Mouse (Mus musculus) limb, embryonic 14.5 days (tissue): Measurements from ENCODE around the gene Rufy2. TPM values are rescaled to one million over a fixed set of nuclear protein-coding genes. Genes with fewer than 3 reads are reported as not detected.

Experiments used
- ATAC-seq: fragments of 200-750 bp; cut with Nextera tagmentation; 2 replicates; pipeline ENCODE4 v1.8.0; 2017; ENCODE audit warnings: low read depth, moderate number of reproducible peaks, moderate TSS enrichment; ENCODE audit not compliant: low FRiP score
- DNase-seq: peaks from one replicate; pipeline ENCODE4 v3.0.0-alpha.2; 2015; ENCODE audit warnings: low spot score
- H3K27ac ChIP-seq: fragments of 300-500 bp; sonication (generic); replicated peaks from 2 replicates; pipeline ENCODE4 v1.5.1; 2014; ENCODE audit warnings: low read depth, mild to moderate bottlenecking, low read length, moderate library complexity, mixed read lengths
- H3K27me3 ChIP-seq: fragments of 300-500 bp; sonication (generic); 2 replicates; pipeline ENCODE4 v1.6.1; 2014; ENCODE audit warnings: low read length, mixed read lengths; ENCODE audit not compliant: control insufficient read depth, insufficient read depth
- H3K36me3 ChIP-seq: fragments of 300-500 bp; sonication (generic); 2 replicates; pipeline ENCODE4 v1.6.1; 2014; ENCODE audit warnings: mild to moderate bottlenecking, low read length, moderate library complexity, mixed read lengths; ENCODE audit not compliant: control insufficient read depth, insufficient read depth
- H3K4me1 ChIP-seq: fragments of 300-500 bp; sonication (generic); 2 replicates; pipeline ENCODE4 v1.6.1; 2014; ENCODE audit warnings: antibody characterized with exemption, low read length, mixed read lengths; ENCODE audit not compliant: control insufficient read depth, insufficient read depth
- H3K4me2 ChIP-seq: fragments of 300-500 bp; sonication (generic); replicated peaks from 2 replicates; pipeline ENCODE4 v1.6.1; 2014; ENCODE audit warnings: low read depth, mild to moderate bottlenecking, low read length, moderate library complexity; ENCODE audit not compliant: severe bottlenecking
- H3K4me3 ChIP-seq: fragments of 300-500 bp; sonication (generic); replicated peaks from 2 replicates; pipeline ENCODE4 v1.5.1; 2014; ENCODE audit warnings: low read length
- H3K9ac ChIP-seq: fragments of 300-500 bp; sonication (generic); 2 replicates; pipeline ENCODE4 v1.6.1; 2014; ENCODE audit warnings: mild to moderate bottlenecking, low read depth, low read length, moderate library complexity; ENCODE audit not compliant: severe bottlenecking
- H3K9me3 ChIP-seq: fragments of 300-500 bp; sonication (generic); 2 replicates; pipeline ENCODE4 v1.6.1; 2016; ENCODE audit warnings: low read length; ENCODE audit not compliant: control insufficient read depth
- POLR2A ChIP-seq: fragments of 200-500 bp; IDR thresholded peaks from 2 replicates; pipeline ENCODE4 v1.8.0; 2012; ENCODE audit warnings: inconsistent platforms, mild to moderate bottlenecking, moderate library complexity, borderline replicate concordance; ENCODE audit not compliant: insufficient read depth, insufficient read length; ENCODE audit errors: extremely low read depth
- WGBS: fragments of 180-500 bp; shearing (Covaris S2); extraction: QIAGEN DNeasy Blood & Tissue Kit; methylation state at CpG from one replicate; pipeline ENCODE4 v1.1.7; 2014; 5-methylcytosine and 5-hydroxymethylcytosine counted together
- polyA plus RNA-seq, 2 experiments: library from polyadenylated mRNA; depleted of rRNA in 1 of 2; stranded (reverse) in 1 of 2; unstranded in 1 of 2; fragments of >200 nt; fragmentation: Nextera tagmentation in 1 of 2; extraction: Ambion mirVana in 1 of 2; gene quantifications; 2 replicates each; pipeline versions ENCODE4 v1.2.1 to v1.2.3; 2012 to 2014

Gene Rufy2
- polyA plus RNA-seq, 2 experiments = 17.6 to 25.9 TPM

GRCm38 (mm10) chr10:63027376-63028161 is 47.5 kb downstream of the Rufy2 start:
- WGBS = 92% methylated on average over 10 of the region's 10 CpGs
- Histone ChIP-seq H3K27me3 (no peaks in the 10 kb centered on the region), H3K9me3 (no peaks in the 10 kb centered on the region), H3K4me1 (peaks cover 11% of the 10 kb centered on the region), H3K36me3 (no peaks in the 10 kb centered on the region), H3K27ac (no peak overlapping the region), H3K4me3 (no peak overlapping the region), H3K4me2 (no peak overlapping the region), H3K9ac (no peak overlapping the region)
- no peak for TF ChIP-seq POLR2A
- DNase-seq (no peak), ATAC-seq (no peak)

DNA sequence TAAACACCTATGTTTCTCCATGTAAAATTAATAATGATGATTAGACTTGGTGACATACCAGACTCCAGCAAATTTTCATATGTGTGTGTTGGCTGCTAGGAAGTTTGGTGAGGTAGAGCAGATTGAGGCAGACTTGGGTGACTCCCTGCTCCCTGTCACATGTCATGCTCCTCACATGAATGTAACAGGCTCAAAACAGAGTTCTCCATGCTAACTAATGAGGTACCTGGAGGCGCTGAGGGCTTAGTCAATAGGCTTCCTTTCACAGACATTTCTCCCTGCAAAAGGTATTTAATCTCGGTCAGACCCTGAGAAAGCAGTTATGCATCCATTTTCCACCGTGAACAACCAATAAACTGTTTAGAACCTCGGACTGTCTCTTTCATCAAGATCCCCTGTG is 48.4 kb downstream of the Rufy2 start:
- TF ChIP-seq POLR2A = no peak
- H3K36me3 ChIP-seq = no peaks in the 10 kb centered on the region
- H3K4me2 ChIP-seq = no peak overlapping the region
- H3K27ac ChIP-seq = no peak overlapping the region
- H3K4me3 ChIP-seq = no peak overlapping the region
- H3K9me3 ChIP-seq = no peaks in the 10 kb centered on the region
- peaks cover 11% of the 10 kb centered on the region for H3K4me1 ChIP-seq
- H3K27me3 ChIP-seq = no peaks in the 10 kb centered on the region
- DNase-seq (no peak), ATAC-seq (no peak)
- WGBS = 65% methylated on average over 4 of the region's 4 CpGs
- no peak overlapping the region for H3K9ac ChIP-seq

DNA sequence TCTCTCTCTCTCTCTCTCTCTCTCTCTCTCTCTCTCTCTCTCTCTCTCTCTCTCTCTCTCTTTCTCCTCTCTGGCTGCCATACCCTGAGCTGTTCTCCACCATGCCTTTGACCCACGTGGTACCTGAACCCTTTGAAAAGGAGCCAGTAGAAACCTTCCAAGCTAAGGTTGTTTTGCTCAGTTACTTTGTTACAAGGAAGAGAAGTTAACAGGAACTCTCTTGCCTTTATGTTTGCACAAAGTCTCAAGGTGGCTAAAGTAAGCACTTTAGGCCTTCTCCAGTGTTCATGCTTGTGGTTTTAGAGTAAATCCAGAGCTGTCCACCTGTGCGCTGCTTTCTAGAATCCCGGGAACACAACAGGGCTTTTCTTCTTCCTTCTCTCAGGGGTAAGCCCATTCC is 52.2 kb downstream of the Rufy2 start:
- WGBS = 74% methylated on average over 3 of the region's 3 CpGs
- Histone ChIP-seq H3K9me3 (no peaks in the 10 kb centered on the region), H3K27ac (no peak overlapping the region), H3K4me3 (no peak overlapping the region), H3K4me1 (no peaks in the 10 kb centered on the region), H3K9ac (no peak overlapping the region), H3K27me3 (no peaks in the 10 kb centered on the region), H3K4me2 (no peak overlapping the region), H3K36me3 (no peaks in the 10 kb centered on the region)
- ATAC-seq = no peak
- DNase-seq = no peak
- TF ChIP-seq POLR2A = no peak

- no peak overlapping the region for H3K9ac ChIP-seq
- no peak for ATAC-seq
- no peak overlapping the region for H3K4me2 ChIP-seq
- H3K9me3 ChIP-seq = no peaks in the 10 kb centered on the region
- no peak for TF ChIP-seq POLR2A
- H3K27me3 ChIP-seq = no peaks in the 10 kb centered on the region
- no peak overlapping the region for H3K27ac ChIP-seq
- no peak for DNase-seq
- no peaks in the 10 kb centered on the region for H3K4me1 ChIP-seq
- H3K4me3 ChIP-seq = no peak overlapping the region
- H3K36me3 ChIP-seq = no peaks in the 10 kb centered on the region
- WGBS = 74% methylated on average over 3 of the region's 3 CpGs
Observed at GRCm38 (mm10) chr10:63032956-63033355, 52.9 kb downstream of the Rufy2 start.

DNA sequence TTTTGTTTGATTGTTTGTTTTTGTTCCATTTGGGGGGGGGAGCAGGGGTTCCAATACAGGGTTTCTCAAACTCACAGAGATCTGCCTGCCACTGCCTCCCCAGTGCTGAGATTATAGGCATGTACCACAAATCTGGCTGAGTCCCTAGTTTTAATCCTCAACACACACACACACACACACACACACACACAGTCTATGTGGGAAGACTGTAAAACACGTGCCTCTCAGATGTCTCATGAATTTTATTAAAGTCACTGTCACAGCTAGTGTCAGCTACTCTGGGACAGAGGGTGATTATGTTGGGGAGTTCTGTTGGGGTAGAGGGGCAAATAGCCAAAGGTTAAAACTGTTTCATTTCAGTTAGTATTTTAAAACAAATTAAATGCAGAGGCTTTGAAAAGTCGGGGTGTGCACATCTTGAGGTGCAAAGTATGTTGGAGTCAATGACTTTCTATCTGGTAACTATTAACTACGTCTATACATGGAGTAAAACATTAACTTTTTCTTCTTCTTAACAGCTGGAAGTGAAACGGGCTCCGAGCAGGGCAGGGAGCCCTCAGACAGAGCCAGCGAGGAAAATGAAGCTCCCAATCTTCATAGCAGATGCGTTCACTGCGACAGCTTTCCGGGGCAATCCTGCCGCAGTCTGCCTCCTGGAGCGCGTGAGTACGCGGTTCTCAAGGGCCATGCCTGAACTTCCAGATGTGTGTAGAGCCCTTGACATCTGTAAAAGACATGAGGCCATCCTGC is 58.7 kb downstream of the Rufy2 start:
- Histone ChIP-seq H3K4me3 (no peak overlapping the region), H3K27me3 (no peaks in the 10 kb centered on the region), H3K9me3 (no peaks in the 10 kb centered on the region), H3K27ac (no peak overlapping the region), H3K4me1 (no peaks in the 10 kb centered on the region), H3K4me2 (no peak overlapping the region), H3K36me3 (no peaks in the 10 kb centered on the region), H3K9ac (no peak overlapping the region)
- DNase-seq (no peak), ATAC-seq (no peak)
- 65% methylated on average over 14 of the region's 14 CpGs for WGBS
- no peak for TF ChIP-seq POLR2A
